ENCODE assay signal across 15 mouse cellular contexts in the genomic region with DNA sequence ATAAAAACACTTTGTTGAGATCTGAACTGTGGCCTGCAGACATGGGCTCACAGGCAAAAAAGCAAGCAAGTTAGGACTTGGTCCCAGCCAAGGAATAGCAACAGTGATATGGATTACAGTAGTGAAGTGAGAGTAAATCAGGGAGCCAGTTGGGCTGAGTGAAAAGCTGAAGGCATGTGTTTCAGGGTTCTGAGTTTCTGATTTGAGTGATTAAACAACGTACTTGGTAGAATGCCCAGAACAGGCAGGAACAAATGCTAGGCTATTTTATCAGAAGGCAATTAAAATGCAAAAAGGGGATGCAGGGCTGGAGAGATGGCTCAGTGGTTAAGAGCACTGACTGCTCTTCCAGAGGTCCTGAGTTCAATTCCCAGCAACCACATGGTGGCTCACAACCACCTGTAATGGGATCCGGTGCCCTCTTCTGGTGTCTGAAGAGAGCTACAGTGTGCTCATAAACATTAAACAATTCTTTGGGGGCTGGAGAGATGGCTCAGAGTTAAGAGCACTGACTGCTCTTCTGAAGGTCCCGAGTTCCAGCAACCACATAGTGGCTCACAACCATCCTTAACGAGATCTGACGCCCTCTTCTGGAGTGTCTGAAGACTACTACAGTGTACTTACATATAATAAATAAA. TPM values are rescaled to one million over a fixed set of nuclear protein-coding genes. Genes with fewer than 3 reads are reported as not detected.
DNase-seq lines count a peak whose midpoint lies in the region; ATAC-seq and TF ChIP-seq lines count a peak whose summit lies in the region.
"Had no signal": no experiment of that assay in that cellular context is flagged by ENCODE, and none has a peak within 500 bp of the region (broad histone marks: within the 10 kb centered on the region; RNA-seq: fewer than 3 reads in every experiment).

No protein-coding gene starts in this region.

- DNase-seq in gastrocnemius, adult 2 months, result no peak
- no peak for DNase-seq in gastrocnemius, postnatal 25 days
- no peak for DNase-seq in midbrain, embryonic 11.5 days (ENCODE audit: low spot score, missing footprints)
- DNase-seq in thymus, adult 2 months, result no peak
- DNase-seq in hindbrain, embryonic 11.5 days (ENCODE audit: low spot score), result no peak
- DNase-seq in frontal cortex, postnatal 14 days (ENCODE audit: low spot score in 2 of 2), result no peak
- DNase-seq: heart, postnatal 10 days; lung, postnatal 14 days; right cerebral cortex, postnatal 14 days; thymus, postnatal 36 days had no signal

- WGBS in midbrain, embryonic 15.5 days, result 82% methylated on average over 5 of the region's 5 CpGs
- 77% methylated on average over 5 of the region's 5 CpGs for WGBS in midbrain, embryonic 11.5 days
- 67% methylated on average over 5 of the region's 5 CpGs for WGBS in forebrain, embryonic 15.5 days
- WGBS in thymus, adult 2 months, result 91% methylated on average over 5 of the region's 5 CpGs
- WGBS in hindbrain, embryonic 11.5 days, result 81% methylated on average over 5 of the region's 5 CpGs

- no peaks in the 10 kb centered on the region for H3K36me3 ChIP-seq in midbrain, embryonic 15.5 days (replicated peaks)
- H3K36me3 ChIP-seq in midbrain, embryonic 11.5 days (ENCODE audit: control insufficient read depth, insufficient read depth, low read length), result no peaks in the 10 kb centered on the region
- 0 out of 2 replicates have a peak, but pooled peaks cover 2% of the 10 kb centered on the region for H3K36me3 ChIP-seq in forebrain, embryonic 15.5 days
- no peaks in the 10 kb centered on the region for H3K36me3 ChIP-seq in thymus, adult 2 months (ENCODE audit: control insufficient read depth, insufficient read depth, low read length)
- H3K36me3 ChIP-seq in hindbrain, embryonic 11.5 days (ENCODE audit: control insufficient read depth, insufficient read depth, low read length), result no peaks in the 10 kb centered on the region

- H3K27ac ChIP-seq in gastrocnemius, adult 2 months, result no peak overlapping the region
- 0 out of 2 replicates have a peak overlapping the region, but pooled peaks have one; percentile 29 for H3K27ac ChIP-seq in midbrain, embryonic 15.5 days
- no peak overlapping the region for H3K27ac ChIP-seq in midbrain, embryonic 11.5 days (ENCODE audit: low read depth, low read length)
- H3K27ac ChIP-seq in forebrain, embryonic 15.5 days (replicated peaks), result no peak overlapping the region
- H3K27ac ChIP-seq in thymus, adult 2 months (ENCODE audit: control insufficient read depth, insufficient read depth, low read length), result no peak overlapping the region
- H3K27ac ChIP-seq in hindbrain, embryonic 11.5 days (ENCODE audit: low read depth, low read length), result no peak overlapping the region
- H3K27ac ChIP-seq: limb, embryonic 12.5 days had no signal

- no peaks in the 10 kb centered on the region for H3K4me1 ChIP-seq in midbrain, embryonic 15.5 days
- H3K4me1 ChIP-seq in midbrain, embryonic 11.5 days (ENCODE audit: control insufficient read depth, insufficient read depth, low read length), result no peaks in the 10 kb centered on the region
- no peaks in the 10 kb centered on the region for H3K4me1 ChIP-seq in forebrain, embryonic 15.5 days
- H3K4me1 ChIP-seq in thymus, adult 2 months (replicated peaks; ENCODE audit: control insufficient read depth, insufficient read depth, low read length), result no peaks in the 10 kb centered on the region; the same call in 1 of the 2 replicates
- H3K4me1 ChIP-seq in hindbrain, embryonic 11.5 days (replicated peaks; ENCODE audit: control insufficient read depth, insufficient read depth, low read length), result no peaks in the 10 kb centered on the region
- H3K4me1 ChIP-seq: limb, embryonic 12.5 days had no signal

- no peak overlapping the region for H3K4me2 ChIP-seq in midbrain, embryonic 15.5 days
- no peak overlapping the region for H3K4me2 ChIP-seq in midbrain, embryonic 11.5 days
- H3K4me2 ChIP-seq in forebrain, embryonic 15.5 days (replicated peaks), result no peak overlapping the region
- H3K4me2 ChIP-seq in hindbrain, embryonic 11.5 days (replicated peaks; ENCODE audit: low read depth, low read length), result no peak overlapping the region
- H3K4me2 ChIP-seq: limb, embryonic 12.5 days had no signal

- H3K27me3 ChIP-seq in midbrain, embryonic 15.5 days (replicated peaks), result no peaks in the 10 kb centered on the region
- H3K27me3 ChIP-seq in midbrain, embryonic 11.5 days (ENCODE audit: control insufficient read depth, insufficient read depth, low read length), result no peaks in the 10 kb centered on the region
- no peaks in the 10 kb centered on the region for H3K27me3 ChIP-seq in forebrain, embryonic 15.5 days
- no peaks in the 10 kb centered on the region for H3K27me3 ChIP-seq in thymus, adult 2 months (ENCODE audit: control insufficient read depth, insufficient read depth, low read length)
- H3K27me3 ChIP-seq in hindbrain, embryonic 11.5 days (ENCODE audit: control insufficient read depth, insufficient read depth, low read length), result no peaks in the 10 kb centered on the region
- H3K27me3 ChIP-seq: limb, embryonic 12.5 days had no signal

- no peak for ATAC-seq in midbrain, embryonic 15.5 days (replicated peaks)
- no peak for ATAC-seq in midbrain, embryonic 11.5 days (ENCODE audit: low FRiP score)
- peak; percentile 65; the same call in 1 of the 2 replicates for ATAC-seq in forebrain, embryonic 15.5 days (replicated peaks)
- no peak for ATAC-seq in hindbrain, embryonic 11.5 days (ENCODE audit: low FRiP score)
- ATAC-seq: activated CD4-positive, CD25-positive, alpha-beta regulatory T cell, adult 4 months; intestine, postnatal 0 days had no signal

- no peak for TF ChIP-seq POLR2A in thymus, adult 2 months (IDR thresholded peaks at IDR 0.05; ENCODE audit: control insufficient read depth, extremely low read depth, insufficient read depth, low read length, poor library complexity)

- no peak overlapping the region for H3K4me3 ChIP-seq in gastrocnemius, adult 2 months
- H3K4me3 ChIP-seq in midbrain, embryonic 15.5 days, result no peak overlapping the region
- H3K4me3 ChIP-seq in midbrain, embryonic 11.5 days (ENCODE audit: low read depth, low read length), result no peak overlapping the region
- no peak overlapping the region for H3K4me3 ChIP-seq in forebrain, embryonic 15.5 days
- no peak overlapping the region for H3K4me3 ChIP-seq in thymus, adult 2 months (ENCODE audit: control insufficient read depth, insufficient read depth, low read length)
- no peak overlapping the region for H3K4me3 ChIP-seq in hindbrain, embryonic 11.5 days (ENCODE audit: low read depth, low read length)
- H3K4me3 ChIP-seq: limb, embryonic 12.5 days had no signal

- peak; percentile 36 for TF ChIP-seq CTCF in gastrocnemius, adult 2 months (IDR thresholded peaks at IDR 0.05)
- TF ChIP-seq CTCF in thymus, adult 2 months (IDR thresholded peaks at IDR 0.05; ENCODE audit: borderline replicate concordance, control insufficient read depth, extremely low read depth, insufficient read depth, low read length, poor library complexity), result no peak

- H3K9ac ChIP-seq in midbrain, embryonic 15.5 days, result no peak overlapping the region
- H3K9ac ChIP-seq in midbrain, embryonic 11.5 days (ENCODE audit: low read length), result no peak overlapping the region
- no peak overlapping the region for H3K9ac ChIP-seq in forebrain, embryonic 15.5 days (replicated peaks)
- no peak overlapping the region for H3K9ac ChIP-seq in hindbrain, embryonic 11.5 days (ENCODE audit: low read depth, low read length)
- H3K9ac ChIP-seq: limb, embryonic 12.5 days had no signal

- intact Hi-C loops in gastrocnemius, adult 2 months (cut with DNase I), result no loop called here

- no peaks in the 10 kb centered on the region for H3K9me3 ChIP-seq in midbrain, embryonic 15.5 days
- no peaks in the 10 kb centered on the region for H3K9me3 ChIP-seq in midbrain, embryonic 11.5 days (ENCODE audit: control insufficient read depth, low read length)
- H3K9me3 ChIP-seq in forebrain, embryonic 15.5 days, result no peaks in the 10 kb centered on the region
- H3K9me3 ChIP-seq in hindbrain, embryonic 11.5 days (ENCODE audit: control insufficient read depth, low read length), result no peaks in the 10 kb centered on the region
- H3K9me3 ChIP-seq: limb, embryonic 12.5 days had no signal

RNA-seq across cellular contexts. Expression of a gene that starts 20.8 kb away (rescaled TPM):
- 100 to 1,000 TPM; 349 to 495 TPM for total RNA-seq in gastrocnemius, adult 2 months (2021)
- 100 to 1,000 TPM; 331 to 433 TPM for total RNA-seq in gastrocnemius, postnatal 25 days (2021)
- polyA plus RNA-seq in midbrain, embryonic 15.5 days (2015; fragmentation: Nextera tagmentation; extraction: Ambion mirVana), result 0.88 and 2.2 TPM in 2 replicates
- polyA plus RNA-seq in midbrain, embryonic 11.5 days (2014; fragmentation: Nextera tagmentation; extraction: Ambion mirVana), result 2.6 and 4.2 TPM in 2 replicates
- polyA plus RNA-seq in forebrain, embryonic 15.5 days (2015; fragmentation: Nextera tagmentation; extraction: Ambion mirVana), result 2.8 and 3.9 TPM in 2 replicates
- polyA plus RNA-seq in thymus, adult 2 months (2012; rRNA removed), result 0.31 TPM in 1 of 2 replicates, not detected in the other
- 5.4 and 6.1 TPM in 2 replicates for polyA plus RNA-seq in hindbrain, embryonic 11.5 days (2014; fragmentation: Nextera tagmentation; extraction: Ambion mirVana)

RNA-seq across cellular contexts. Expression of a gene that starts 35.2 kb away (rescaled TPM):
- 10 to 100 TPM; 30.1 to 36.8 TPM for total RNA-seq in gastrocnemius, adult 2 months (2021)
- total RNA-seq in gastrocnemius, postnatal 25 days (2021), result 10 to 100 TPM; 29.1 to 29.7 TPM
- 227 and 232 TPM in 2 replicates for polyA plus RNA-seq in midbrain, embryonic 15.5 days (2015; fragmentation: Nextera tagmentation; extraction: Ambion mirVana)
- 452 and 457 TPM in 2 replicates for polyA plus RNA-seq in midbrain, embryonic 11.5 days (2014; fragmentation: Nextera tagmentation; extraction: Ambion mirVana)
- polyA plus RNA-seq in forebrain, embryonic 15.5 days (2015; fragmentation: Nextera tagmentation; extraction: Ambion mirVana), result 302 and 309 TPM in 2 replicates
- polyA plus RNA-seq in thymus, adult 2 months (2012; rRNA removed), result 247 and 254 TPM in 2 replicates
- polyA plus RNA-seq in hindbrain, embryonic 11.5 days (2014; fragmentation: Nextera tagmentation; extraction: Ambion mirVana), result 424 and 450 TPM in 2 replicates

RNA-seq across cellular contexts. Expression of a gene that starts 35.3 kb away (rescaled TPM):
- total RNA-seq in gastrocnemius, adult 2 months (2021), result 10 to 100 TPM; 45.5 to 85.8 TPM
- total RNA-seq in gastrocnemius, postnatal 25 days (2021), result 10 to 100 TPM; 43.3 to 47.7 TPM
- polyA plus RNA-seq in midbrain, embryonic 15.5 days (2015; fragmentation: Nextera tagmentation; extraction: Ambion mirVana), result 40.0 and 41.0 TPM in 2 replicates
- polyA plus RNA-seq in midbrain, embryonic 11.5 days (2014; fragmentation: Nextera tagmentation; extraction: Ambion mirVana), result 26.6 and 29.0 TPM in 2 replicates
- polyA plus RNA-seq in forebrain, embryonic 15.5 days (2015; fragmentation: Nextera tagmentation; extraction: Ambion mirVana), result 29.8 and 35.4 TPM in 2 replicates
- 8.6 and 9.2 TPM in 2 replicates for polyA plus RNA-seq in thymus, adult 2 months (2012; rRNA removed)
- polyA plus RNA-seq in hindbrain, embryonic 11.5 days (2014; fragmentation: Nextera tagmentation; extraction: Ambion mirVana), result 28.9 and 29.1 TPM in 2 replicates
